Mouse (Mus musculus) kidney, postnatal 0 days (tissue): ENCODE data around the gene Kansl3. TPM values are rescaled to one million over a fixed set of nuclear protein-coding genes. Genes with fewer than 3 reads are reported as not detected.

Experiments used
- ATAC-seq: fragments of 200-750 bp; cut with Nextera tagmentation; replicated peaks from 2 replicates; pipeline ENCODE4 v1.8.0; 2017; ENCODE audit warnings: low read depth, moderate number of reproducible peaks, moderate TSS enrichment, moderate library complexity; ENCODE audit not compliant: low FRiP score
- DNase-seq: peaks from one replicate; pipeline ENCODE4 v3.0.0-alpha.2; 2016; ENCODE audit warnings: low spot score
- H3K27ac ChIP-seq: fragments of 300-500 bp; sonication (generic); 2 replicates; pipeline ENCODE4 v1.5.1; 2014; ENCODE audit warnings: mild to moderate bottlenecking
- H3K27me3 ChIP-seq: fragments of 300-500 bp; sonication (generic); 2 replicates; pipeline ENCODE4 v1.6.1; 2014; ENCODE audit warnings: low read length, mixed read lengths; ENCODE audit not compliant: insufficient read depth
- H3K36me3 ChIP-seq: fragments of 300-500 bp; sonication (generic); 2 replicates; pipeline ENCODE4 v1.6.1; 2014; ENCODE audit warnings: low read length, mixed read lengths; ENCODE audit not compliant: insufficient read depth
- H3K4me1 ChIP-seq: fragments of 300-500 bp; sonication (generic); replicated peaks from 2 replicates; pipeline ENCODE4 v1.6.1; 2014; ENCODE audit warnings: antibody characterized with exemption, low read length, mixed read lengths; ENCODE audit not compliant: insufficient read depth
- H3K4me2 ChIP-seq: fragments of 300-500 bp; sonication (generic); 2 replicates; pipeline ENCODE4 v1.6.1; 2014; ENCODE audit warnings: mild to moderate bottlenecking, low read length, moderate library complexity, mixed read lengths
- H3K4me3 ChIP-seq: fragments of 300-500 bp; sonication (generic); replicated peaks from 2 replicates; pipeline ENCODE4 v1.5.1; 2014; ENCODE audit warnings: low read depth, low read length
- H3K9ac ChIP-seq: fragments of 300-500 bp; sonication (generic); 2 replicates; pipeline ENCODE4 v1.6.1; 2014; ENCODE audit warnings: low read depth, low read length
- H3K9me3 ChIP-seq: fragments of 300-500 bp; sonication (generic); replicated peaks from 2 replicates; pipeline ENCODE4 v1.6.1; 2016; ENCODE audit warnings: low read length, inconsistent platforms, mixed read lengths
- CTCF ChIP-seq: IDR thresholded peaks from 2 replicates; pipeline ENCODE4 v1.5.1; 2016; ENCODE audit warnings: antibody characterized with exemption, low read depth, mild to moderate bottlenecking, moderate library complexity
- WGBS: fragments of 180-500 bp; shearing (Covaris S2); extraction: QIAGEN DNeasy Blood & Tissue Kit; methylation state at CpG from one replicate; pipeline ENCODE4 v1.1.7; 2014; 5-methylcytosine and 5-hydroxymethylcytosine counted together
- polyA plus RNA-seq: library from polyadenylated mRNA; unstranded; fragments of >200 nt; fragmentation: Nextera tagmentation; extraction: Ambion mirVana; gene quantifications from 2 replicates; pipeline ENCODE4 v1.2.1, GENCODE M21; 2015

The Kansl3 gene
- polyA plus RNA-seq, 1 experiment from 2014 or later, result 30.0 TPM

- TF ChIP-seq CTCF, result no peak
- Histone ChIP-seq H3K4me2 (no peak within 1 kb of the TSS), H3K9me3 (no peaks in the 10 kb centered on the region), H3K27ac (no peak within 1 kb of the TSS), H3K36me3 (no peaks in the 10 kb centered on the region), H3K9ac (no peak within 1 kb of the TSS), H3K4me3 (no peak within 1 kb of the TSS), H3K4me1 (0 out of 2 replicates have a peak, but pooled peaks cover 5% of the 10 kb centered on the region), H3K27me3 (no peaks in the 10 kb centered on the region)
- WGBS, result 84% methylated on average over 10 of the region's 10 CpGs
- no peak for DNase-seq
- no peak for ATAC-seq
Observed at GRCm38 (mm10) chr1:36371934-36372845, 3.2 kb upstream of the Kansl3 start, which contains the start of gene Fer1l5. TSS of gene Fer1l5 (plus strand) at chr1:36372291.

- WGBS, result 73% methylated on average over 6 of the region's 6 CpGs
- no peak for DNase-seq
Observed at GRCm38 (mm10) chr1:36370918-36371317, 1.9 kb upstream of the Kansl3 start.

GRCm38 (mm10) chr1:36368112-36368968, 641 bp downstream of the Kansl3 start:
- H3K36me3 ChIP-seq, result peaks cover 11% of the 10 kb centered on the region; the same call in 1 of the 2 replicates
- peak overlapping the region; percentile 83 for H3K27ac ChIP-seq
- peak overlapping the region; percentile 97 for H3K9ac ChIP-seq
- H3K9me3 ChIP-seq, result no peaks in the 10 kb centered on the region
- peak overlapping the region; percentile 96 for H3K4me3 ChIP-seq
- peak overlapping the region; percentile 85 for H3K4me2 ChIP-seq
- WGBS, result 3% methylated on average over 33 of the region's 55 CpGs
- 0 out of 2 replicates have a peak, but pooled peaks cover 5% of the 10 kb centered on the region for H3K4me1 ChIP-seq
- ATAC-seq (peak; percentile 86), DNase-seq (peak; percentile 61)
- no peaks in the 10 kb centered on the region for H3K27me3 ChIP-seq
- TF ChIP-seq CTCF, result no peak

More at GRCm38 (mm10) chr1:36370918-36371317, 1.9 kb upstream of the Kansl3 start:
- H3K27me3 ChIP-seq, result no peaks in the 10 kb centered on the region
- H3K9me3 ChIP-seq, result no peaks in the 10 kb centered on the region
- no peaks in the 10 kb centered on the region for H3K36me3 ChIP-seq
- no peak overlapping the region for H3K27ac ChIP-seq
- 0 out of 2 replicates have a peak, but pooled peaks cover 5% of the 10 kb centered on the region for H3K4me1 ChIP-seq
- ATAC-seq, result no peak
- no peak for TF ChIP-seq CTCF
- no peak overlapping the region for H3K4me3 ChIP-seq
- H3K9ac ChIP-seq, result no peak overlapping the region
- H3K4me2 ChIP-seq, result no peak overlapping the region

GRCm38 (mm10) chr1:36367698-36368097, 1.3 kb downstream of the Kansl3 start:
- DNase-seq (peak; percentile 19), ATAC-seq (no peak)
- 23% methylated on average over 12 of the region's 12 CpGs for WGBS
- 0 out of 2 replicates have a peak, but pooled peaks cover 5% of the 10 kb centered on the region for H3K4me1 ChIP-seq
- no peak overlapping the region for H3K27ac ChIP-seq
- peak overlapping the region; percentile 85 for H3K4me2 ChIP-seq
- TF ChIP-seq CTCF, result no peak
- peaks cover 11% of the 10 kb centered on the region; the same call in 1 of the 2 replicates for H3K36me3 ChIP-seq
- H3K4me3 ChIP-seq, result peak overlapping the region; percentile 96
- peak overlapping the region; percentile 97 for H3K9ac ChIP-seq
- no peaks in the 10 kb centered on the region for H3K9me3 ChIP-seq
- H3K27me3 ChIP-seq, result no peaks in the 10 kb centered on the region

GRCm38 (mm10) chr1:36356955-36357695, 11.9 kb downstream of the Kansl3 start:
- DNase-seq (peak; percentile 8), ATAC-seq (peak; percentile 69; the same call in 1 of the 2 replicates)
- 87% methylated on average over 5 of the region's 5 CpGs for WGBS
- no peaks in the 10 kb centered on the region for H3K9me3 ChIP-seq
- no peak overlapping the region for H3K4me2 ChIP-seq
- H3K9ac ChIP-seq, result no peak overlapping the region
- H3K4me3 ChIP-seq, result no peak overlapping the region
- peaks cover 53% of the 10 kb centered on the region for H3K36me3 ChIP-seq
- TF ChIP-seq CTCF, result no peak
- no peaks in the 10 kb centered on the region for H3K4me1 ChIP-seq
- H3K27ac ChIP-seq, result peak overlapping the region; percentile 19; the same call in 1 of the 2 replicates
- no peaks in the 10 kb centered on the region for H3K27me3 ChIP-seq
